Mouse (Mus musculus) gonadal fat pad, adult 2 months (tissue): ENCODE results near the gene Fbxl4. TPM values are rescaled to one million over a fixed set of nuclear protein-coding genes. Genes with fewer than 3 reads are reported as not detected.
"Not testable (repeated sequence)": the region's sequence is repeated elsewhere in the genome, so short reads cannot be mapped to it uniquely, and the experiment has no call there.

ENCODE experiments used
- DNase-seq: peaks from one replicate; pipeline ENCODE4 v3.0.0-alpha.2; 2012; ENCODE audit warnings: low read depth
- polyA plus RNA-seq: library from polyadenylated mRNA; depleted of rRNA; stranded (reverse); fragments of >200 nt; gene quantifications from 2 replicates; pipeline ENCODE4 v1.2.3, GENCODE M21; 2012; rRNA removed

Fbxl4 gene
- 34.5 and 45.3 TPM in 2 replicates for polyA plus RNA-seq

DNA sequence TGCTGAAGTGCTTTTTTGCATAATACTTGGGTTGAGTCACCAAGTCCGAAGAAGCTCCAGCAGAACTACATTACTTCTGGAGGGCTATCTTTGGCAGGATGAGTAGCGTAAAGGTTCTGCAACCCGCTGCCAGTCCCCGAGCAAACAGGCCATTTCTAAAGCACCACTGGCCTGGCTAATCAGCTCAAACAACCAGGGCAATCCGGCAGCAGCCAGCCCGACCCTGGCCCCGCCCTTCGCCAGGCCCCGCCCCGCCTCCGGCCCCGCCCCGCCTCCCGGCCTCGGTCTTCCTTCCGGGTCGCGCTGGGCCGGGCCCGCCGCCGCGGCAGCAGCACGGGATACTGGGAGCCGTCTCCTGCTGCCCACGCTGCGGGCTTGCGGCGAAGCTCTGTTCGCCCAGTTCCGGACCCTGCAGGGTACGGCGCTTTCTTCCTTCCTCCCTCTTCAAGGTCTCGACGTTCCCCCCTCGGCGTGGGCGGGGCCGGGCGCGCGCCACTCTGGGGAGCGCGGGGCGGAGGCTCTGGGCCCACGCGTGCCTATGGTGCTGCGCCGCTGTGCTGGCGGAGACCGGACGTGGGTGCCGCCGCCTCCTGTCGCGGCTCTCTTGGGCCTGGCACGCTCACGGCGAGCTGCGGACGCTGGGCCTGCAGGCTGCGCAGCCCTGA is at the start of gene Fbxl4:
Gene Fbxl4 (plus strand): TSS at position 278 of the 665 bp plus-strand sequence.
- DNase-seq: peak; percentile 26

DNA sequence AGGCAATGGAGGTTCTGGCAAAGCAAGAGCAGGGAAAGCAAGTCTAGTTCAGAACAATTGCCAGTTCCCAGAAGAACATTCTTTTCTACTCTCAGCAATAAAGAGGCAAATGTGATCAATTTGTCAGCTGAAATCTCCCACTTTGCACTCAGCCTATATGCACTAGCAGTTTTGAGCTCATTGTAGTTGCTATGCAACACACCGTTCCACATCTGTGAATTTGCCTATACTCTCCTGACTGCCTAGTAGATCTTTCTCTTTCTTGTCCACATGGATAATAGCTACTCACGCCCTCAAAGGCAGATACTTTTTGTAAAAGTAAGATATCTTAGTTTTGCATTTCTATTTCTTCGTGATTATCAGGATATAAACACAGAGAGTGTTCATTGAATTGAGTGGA is 42.8 kb upstream of the Fbxl4 start:
- DNase-seq: no peak

DNA sequence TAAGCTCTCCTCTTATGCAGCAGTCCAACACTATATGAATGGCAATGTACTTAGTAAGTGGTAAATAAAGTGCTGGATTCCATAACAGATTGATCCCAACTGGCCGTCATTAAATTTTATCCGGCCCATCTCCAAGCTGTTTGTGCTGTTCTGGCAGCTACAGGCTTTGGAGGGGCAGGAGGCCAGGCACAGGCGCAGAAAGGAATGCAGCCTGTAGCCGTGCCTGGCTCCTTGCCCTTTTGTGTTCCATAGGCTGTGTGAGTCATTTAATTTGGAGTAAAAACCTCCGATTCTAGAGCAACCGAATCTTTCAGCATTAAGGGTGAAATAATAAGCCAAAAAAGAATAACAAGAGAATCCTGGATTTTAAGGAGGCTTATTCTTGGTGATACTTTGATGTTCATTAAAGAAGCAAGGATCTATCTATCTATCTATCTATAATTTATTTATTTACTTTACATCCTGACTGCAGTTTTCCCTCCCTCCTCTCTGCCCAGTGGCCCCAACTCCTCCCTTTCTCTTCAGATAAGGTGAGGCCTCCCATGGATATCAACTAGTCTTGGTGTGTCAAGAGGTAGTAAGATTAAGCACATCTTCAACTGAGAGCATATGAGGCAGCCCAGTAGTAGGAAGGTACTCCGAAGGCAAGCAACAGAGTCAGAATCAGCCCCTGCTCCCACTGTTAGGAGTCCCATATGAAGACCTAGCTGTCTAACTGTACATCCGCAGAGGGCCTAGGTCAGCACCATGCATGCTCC is 14.3 kb upstream of the Fbxl4 start:
- no peak for DNase-seq

DNA sequence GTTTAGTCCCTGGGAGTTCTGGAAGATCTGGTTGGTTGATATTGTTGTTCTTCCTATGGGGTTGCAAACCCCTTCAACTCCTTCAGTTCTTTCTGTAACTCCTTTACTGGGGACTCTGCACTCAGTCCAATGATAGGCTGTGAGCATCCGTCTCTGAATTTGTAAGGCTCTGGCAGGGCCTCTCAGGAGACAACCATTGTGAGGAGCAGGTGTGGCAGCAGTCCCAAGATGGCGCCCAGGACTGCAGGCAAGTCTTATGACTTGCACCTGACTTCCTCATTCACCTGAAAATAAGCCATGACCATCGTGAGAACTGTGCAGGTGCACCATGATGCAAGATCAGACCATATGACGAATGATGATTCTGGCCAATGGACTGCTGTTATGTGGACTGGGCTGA is 8.3 kb upstream of the Fbxl4 start:
- DNase-seq: not testable (repeated sequence)

DNA sequence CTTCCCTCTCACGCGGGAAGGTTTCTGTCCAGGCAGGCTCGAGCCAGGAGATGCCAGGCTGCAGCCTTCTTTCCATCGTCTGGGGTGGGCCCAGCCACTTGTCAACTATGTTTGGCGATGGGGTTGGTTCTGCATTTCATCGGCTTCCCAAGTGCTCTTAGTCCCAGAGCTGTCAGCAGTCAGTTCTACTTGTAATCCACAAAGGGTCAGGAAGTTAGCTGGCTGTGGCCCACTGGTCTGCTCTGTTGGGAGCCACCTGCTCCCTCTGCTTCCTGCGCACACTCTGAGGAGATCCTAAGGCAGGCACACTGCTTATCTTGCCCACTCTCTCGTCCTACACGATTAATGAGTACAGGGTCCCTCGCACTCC is 573 bp downstream of the Fbxl4 start:
- no peak for DNase-seq

DNA sequence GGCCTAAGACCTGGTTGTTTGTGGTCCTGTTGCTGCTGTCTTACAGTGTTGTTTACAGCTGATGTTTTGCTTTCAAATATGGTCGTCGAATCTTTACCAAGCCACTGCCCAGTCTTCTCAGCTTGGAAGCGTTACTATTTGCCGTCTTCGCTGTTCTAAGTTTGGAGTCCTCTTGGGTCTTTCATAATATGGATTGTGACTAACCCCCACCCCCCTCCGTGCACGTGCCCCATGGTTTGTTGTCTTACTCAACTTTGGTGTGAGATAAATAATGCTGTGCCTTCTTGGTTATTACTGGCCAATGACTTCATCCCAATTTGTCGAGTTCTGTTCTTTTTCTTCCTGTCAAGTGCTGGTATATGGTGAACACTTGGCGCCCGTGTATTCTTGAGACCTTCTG is 1.1 kb downstream of the Fbxl4 start:
- DNase-seq: no peak

DNA sequence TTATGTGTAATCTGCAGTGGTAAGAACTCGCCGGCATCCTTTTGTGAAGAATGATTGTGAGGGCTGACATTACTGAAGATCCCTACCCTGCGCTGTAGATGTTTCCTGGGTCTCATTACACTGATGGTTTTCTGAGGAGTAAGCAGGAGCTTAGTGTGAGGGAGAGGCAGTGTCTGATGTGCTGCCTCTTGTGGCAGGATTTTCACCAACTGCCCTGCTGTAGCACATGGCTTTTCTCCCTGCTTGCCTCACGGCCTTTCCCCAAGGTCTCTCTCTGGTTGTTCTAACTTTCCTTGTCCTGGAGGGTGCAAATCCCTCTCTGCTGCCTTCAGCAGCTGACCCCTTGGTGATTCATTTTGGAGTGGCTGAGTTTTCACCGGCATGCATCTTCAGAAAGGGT is 10.0 kb downstream of the Fbxl4 start:
- no peak for DNase-seq

DNA sequence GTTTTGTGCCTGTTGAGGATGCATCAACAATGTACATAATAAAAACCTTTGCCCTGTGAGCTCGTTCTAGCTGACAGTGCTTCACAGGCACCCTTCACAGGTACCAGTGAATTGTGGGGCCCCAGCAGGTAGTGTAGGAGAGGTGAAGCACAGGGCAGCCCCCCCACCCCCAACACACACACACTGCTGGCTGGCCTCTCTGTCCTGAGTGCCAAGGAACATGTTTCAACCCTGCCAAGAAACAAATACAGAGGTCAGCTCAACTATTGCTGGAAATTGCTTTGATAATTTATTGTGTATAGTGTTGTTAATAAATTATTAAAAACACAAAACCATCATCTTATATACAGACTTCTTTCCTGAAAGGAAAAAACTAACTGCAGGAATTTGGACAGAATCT is 21.2 kb downstream of the Fbxl4 start:
- no peak for DNase-seq

DNA sequence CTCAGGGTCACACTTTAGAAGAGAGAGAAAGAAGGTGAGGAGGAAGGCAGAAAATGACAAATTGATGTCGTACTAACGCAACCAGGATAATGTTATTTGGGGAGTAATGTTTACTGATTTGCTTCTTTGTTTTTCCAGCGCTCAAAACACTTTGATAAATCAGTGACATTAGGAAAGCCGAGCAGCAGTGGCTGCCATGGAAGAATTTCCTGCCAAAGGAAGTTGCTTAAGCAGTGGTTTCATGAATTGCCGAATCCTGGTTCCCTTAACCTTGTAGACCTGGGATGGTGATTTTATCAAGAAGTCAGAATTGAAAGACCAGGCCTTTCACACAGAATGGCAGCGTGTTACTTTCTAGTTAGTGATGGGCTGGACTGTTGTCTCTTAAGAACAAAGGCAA is 23.3 kb downstream of the Fbxl4 start:
- DNase-seq: no peak

DNA sequence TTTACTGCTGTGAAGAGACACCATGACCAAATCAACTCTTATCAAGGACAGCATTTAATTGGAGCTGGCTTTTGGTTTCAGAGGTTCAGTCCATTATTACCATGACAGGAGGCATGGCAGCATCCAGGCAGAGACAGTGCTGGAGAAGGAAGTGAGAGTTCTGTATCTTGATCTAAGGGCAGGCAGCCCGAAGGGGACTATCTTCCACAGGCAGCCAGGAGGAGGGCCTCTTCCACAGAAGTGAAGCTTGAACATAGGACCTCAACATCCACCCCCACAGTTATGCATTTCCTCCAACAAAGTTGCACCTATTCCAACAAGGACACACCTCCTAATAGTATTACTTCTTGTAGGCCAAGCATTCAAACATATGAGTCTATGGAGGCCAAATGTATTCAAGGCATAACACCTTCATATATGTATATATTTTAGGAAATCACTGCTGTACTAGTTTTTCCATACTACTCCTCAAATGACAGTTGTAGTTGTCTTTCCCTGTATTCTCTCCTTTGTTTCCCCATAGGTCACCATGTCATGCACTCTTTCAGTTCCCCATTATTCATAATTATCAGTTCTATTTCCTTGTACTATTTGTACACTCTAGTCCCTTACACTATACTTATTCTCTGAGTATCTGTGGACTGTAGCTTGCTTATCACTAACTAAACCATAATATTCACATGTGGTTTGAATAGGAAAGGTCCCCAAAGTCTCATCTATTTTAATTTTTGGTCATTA is 26.4 kb downstream of the Fbxl4 start:
- DNase-seq: no peak

DNA sequence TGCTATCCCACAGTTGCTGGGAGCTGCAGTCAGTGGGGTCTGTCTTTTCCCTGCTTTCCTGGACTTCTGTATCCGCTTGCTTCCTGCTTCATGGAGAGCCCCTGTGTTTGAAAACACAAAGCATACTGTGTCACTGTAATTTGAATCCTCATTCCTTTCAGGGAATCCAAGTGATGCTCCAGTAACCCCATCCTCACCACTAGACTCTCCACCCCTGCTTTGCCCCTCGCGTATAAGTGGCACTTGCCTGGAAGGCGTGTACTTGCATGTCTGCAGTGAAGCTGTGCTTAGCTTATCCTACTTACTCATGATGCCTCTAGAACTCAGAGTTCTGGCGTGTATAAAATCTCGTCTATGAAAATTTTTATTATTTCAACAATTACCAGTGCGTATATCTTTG is 32.7 kb downstream of the Fbxl4 start:
- no peak for DNase-seq

DNA sequence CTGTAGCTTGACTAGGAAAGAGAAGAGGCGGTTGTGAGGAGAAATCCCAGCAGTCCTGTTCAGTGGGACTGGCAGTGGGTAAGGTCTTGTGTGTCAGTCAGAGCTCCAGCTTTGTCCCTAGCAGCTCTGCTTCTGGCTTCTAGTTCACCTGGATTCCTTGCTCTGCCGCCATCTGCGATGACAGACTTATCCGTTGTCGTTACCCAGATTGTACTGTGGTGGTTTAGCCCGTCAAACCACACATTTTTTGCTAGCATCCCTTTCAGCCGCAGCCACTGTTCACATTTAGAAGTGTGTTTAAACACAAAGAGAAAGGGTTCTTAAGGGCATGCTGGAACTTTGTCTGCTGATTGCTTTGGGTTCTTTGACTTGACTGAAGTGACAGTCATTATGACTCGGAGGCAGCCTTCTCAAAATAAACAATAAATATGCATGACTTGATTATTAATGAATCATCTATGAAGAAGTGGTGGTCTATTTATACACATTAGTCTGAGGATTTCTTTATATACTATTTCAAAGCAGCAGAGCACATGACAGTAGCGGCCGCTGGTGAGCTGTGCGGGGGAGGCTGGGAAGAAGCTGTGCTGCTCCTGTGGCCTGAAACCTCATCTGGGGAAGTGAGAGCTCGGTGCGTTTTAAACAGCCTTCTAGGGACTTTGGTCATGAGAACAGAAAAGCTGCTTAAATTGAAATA is 35.6 kb downstream of the Fbxl4 start:
- DNase-seq: no peak

DNA sequence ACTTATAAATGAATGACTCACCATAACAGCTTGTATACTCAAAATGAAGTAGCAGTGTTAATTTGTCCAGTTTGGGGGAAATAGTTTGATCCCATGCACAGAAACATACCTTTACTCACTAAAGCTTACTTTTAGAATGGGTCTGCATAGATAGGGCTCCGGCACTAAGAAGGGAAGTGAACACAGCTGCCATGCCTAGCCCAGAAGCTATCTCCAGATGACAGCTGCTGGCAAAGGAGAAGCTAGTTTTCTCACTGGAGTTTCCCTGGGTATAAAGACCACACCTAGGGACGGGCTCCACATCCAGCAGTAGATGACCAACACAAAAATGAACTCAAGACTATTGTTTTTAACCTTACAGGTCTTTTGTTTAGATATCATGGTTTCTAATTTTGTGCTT is 38.1 kb downstream of the Fbxl4 start:
- DNase-seq: no peak

DNA sequence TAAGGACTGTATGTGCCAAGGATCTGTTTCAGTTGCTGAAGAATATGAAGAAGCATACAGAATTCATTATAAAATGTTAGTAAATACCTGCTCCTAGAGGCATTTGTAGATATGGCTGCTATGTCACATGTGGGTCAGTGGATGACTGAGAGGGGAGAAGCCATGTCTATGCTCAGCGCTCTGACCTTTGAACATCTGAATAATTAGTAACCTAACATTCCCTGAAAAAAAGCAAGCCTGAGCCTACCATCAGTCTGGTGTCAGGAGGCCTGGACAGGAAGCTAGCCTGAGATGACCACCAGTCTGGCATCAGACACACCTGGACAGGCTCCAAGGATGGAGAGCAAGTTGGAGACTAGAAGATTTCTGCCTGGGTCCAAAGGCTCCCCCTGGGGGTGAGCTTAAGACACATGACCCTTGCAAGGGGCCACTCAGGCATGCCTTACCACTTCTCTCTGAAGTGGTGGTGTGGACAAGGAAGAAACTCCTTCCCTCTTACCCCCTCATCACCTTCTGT is 39.2 kb downstream of the Fbxl4 start:
- DNase-seq: no peak

DNA sequence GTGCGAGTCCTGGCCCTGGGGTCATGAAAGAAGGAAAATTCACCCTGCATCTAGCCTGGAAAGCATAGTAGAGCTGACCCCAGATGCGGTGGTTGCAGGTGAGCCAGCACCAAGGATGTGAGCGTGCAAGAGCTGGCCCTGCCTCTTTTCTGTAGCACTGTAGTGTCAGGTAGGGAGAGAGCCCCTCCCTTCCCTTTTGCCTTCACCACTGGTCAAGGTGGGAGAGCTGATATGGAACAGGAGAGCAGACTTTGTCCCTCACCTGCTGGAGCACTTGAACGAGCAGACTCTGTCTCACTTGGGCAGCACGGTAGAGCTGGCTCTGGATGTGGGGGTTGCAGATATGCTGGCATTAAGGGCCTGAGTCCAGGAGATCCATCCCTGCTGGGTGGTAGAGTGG is 39.7 kb downstream of the Fbxl4 start:
- no peak for DNase-seq

DNA sequence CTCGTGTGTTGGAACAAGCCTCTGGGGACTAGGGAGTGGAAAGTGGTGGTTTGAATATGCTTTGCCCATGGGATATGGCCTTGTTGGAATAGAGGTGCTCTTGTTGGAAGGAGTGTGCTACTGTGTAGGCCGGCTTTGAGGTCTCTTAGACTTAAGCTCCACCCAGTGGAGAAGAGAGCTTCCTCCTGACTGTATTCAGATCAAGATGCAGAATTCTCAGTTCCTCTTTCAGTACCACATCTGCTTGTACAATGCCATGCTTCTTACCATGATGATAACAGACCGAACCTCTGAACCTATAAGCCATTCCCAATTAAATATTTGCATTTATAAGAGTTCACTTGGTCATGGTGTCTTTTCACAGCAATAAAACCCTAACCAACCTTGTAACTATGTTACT is 44.7 kb downstream of the Fbxl4 start:
- no peak for DNase-seq

DNA sequence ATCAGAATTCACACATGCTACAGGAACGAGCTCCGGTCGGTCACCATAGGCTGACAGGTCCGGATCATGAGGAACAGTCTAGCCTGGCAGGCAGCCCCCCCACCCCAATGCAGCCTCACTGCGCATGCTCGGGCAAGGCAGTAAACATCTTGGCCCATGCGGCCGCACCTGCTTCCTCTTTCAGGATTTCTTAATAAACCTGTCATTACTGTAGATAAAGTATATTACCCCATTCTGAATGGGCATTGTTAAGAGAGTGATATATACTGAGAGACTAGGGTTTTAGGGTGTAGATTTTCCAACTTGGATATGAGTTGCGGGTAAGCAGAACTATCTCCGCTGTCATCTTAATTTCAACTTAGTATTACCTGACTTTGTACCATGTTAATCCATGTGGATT is 45.6 kb downstream of the Fbxl4 start:
- no peak for DNase-seq

DNA sequence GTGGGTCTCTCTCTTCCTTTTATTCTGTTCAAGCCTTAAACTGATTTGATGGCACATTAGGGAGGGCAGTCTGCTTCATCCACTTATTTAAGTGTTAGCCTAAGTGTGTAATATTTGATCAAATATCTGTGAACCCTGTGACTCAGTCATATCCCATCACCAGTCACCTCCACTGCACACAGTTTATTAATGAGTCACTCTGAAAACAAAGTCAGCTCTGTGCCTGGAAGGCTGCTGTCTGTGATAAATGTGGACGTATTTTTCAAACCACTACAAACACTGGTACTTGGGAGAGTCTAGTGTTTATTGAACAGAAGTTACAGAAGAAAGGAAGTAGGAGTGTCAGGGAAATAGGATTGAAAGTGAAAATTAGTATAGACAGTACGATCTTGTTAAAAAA is 63.3 kb downstream of the Fbxl4 start:
- DNase-seq: no peak

DNA sequence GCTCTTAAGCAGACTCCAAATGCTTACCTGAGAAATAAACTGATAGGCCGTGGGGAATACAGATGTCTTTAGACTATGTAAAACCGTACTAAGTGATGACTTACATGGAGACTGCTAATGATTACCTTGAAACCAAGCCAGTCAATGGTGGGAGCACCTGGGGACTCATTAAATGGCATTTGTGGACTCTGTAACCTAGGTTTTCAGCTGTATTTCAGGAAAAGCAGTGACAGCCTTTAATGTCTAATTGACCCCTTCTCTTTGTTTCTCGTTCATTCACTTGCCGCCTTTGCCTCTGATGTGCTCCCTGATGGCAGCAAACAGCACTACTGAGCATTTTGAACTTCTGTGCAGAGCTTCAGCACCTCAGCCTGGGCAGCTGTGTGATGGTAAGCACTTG is 65.1 kb downstream of the Fbxl4 start:
- DNase-seq: no peak

DNA sequence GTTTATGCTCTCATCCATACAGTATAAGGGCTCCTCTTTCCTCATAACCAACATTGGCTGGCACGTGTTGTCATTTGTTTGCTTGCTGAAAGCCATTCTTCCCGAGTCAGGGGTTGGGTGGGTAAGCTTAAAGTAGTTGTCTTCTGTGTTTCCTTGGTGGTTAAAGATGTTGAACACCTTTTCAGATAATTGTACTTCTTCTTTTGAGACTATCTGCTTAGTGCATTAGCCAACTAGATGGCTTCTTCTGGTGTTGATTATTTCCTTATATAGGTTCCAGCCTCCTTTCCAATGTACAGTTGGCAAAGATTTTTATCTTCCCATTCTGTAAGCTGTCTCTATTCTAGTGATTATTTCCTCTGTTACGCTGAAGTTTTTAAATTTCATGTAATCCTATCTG is 70.8 kb downstream of the Fbxl4 start:
- DNase-seq: no peak

DNA sequence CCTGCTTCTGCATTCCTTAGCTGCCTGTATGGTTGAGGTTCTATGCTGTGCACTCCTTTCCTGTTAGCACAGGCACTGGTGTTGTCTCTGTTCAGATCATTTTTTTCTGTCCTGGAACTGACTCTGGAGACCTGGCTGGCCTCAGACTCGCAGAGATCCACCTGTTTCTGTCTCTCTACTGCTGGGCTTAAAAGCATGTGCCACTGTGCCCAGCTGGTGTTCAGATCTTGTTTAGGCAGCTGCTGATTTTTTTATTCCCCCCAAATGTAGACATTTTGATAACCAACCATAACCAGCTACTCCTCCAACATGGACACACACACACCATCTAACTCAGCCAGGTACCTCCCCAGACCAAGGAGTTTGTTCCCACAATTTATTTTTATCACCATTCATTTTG is 112.2 kb downstream of the Fbxl4 start:
- no peak for DNase-seq
